Mouse (Mus musculus) midbrain, embryonic 16.5 days (tissue): Measurements from ENCODE around the gene Ttk. TPM values are rescaled to one million over a fixed set of nuclear protein-coding genes. Genes with fewer than 3 reads are reported as not detected.

ENCODE experiments used
- ATAC-seq: fragments of 200-750 bp; cut with Nextera tagmentation; 2 replicates; pipeline ENCODE4 v1.8.0; 2017; ENCODE audit warnings: moderate TSS enrichment
- H3K27ac ChIP-seq: fragments of 300-500 bp; sonication (generic); 2 replicates; pipeline ENCODE4 v1.5.1; 2014; ENCODE audit warnings: mild to moderate bottlenecking, low read length, mixed read lengths
- H3K27me3 ChIP-seq: fragments of 300-500 bp; sonication (generic); 2 replicates; pipeline ENCODE4 v1.6.1; 2014; ENCODE audit warnings: low read depth, low read length, mixed read lengths; ENCODE audit not compliant: control insufficient read depth, insufficient read depth
- H3K36me3 ChIP-seq: fragments of 300-500 bp; sonication (generic); 2 replicates; pipeline ENCODE4 v1.6.1; 2014; ENCODE audit warnings: mild to moderate bottlenecking, low read length, moderate library complexity, mixed read lengths; ENCODE audit not compliant: control insufficient read depth, insufficient read depth
- H3K4me1 ChIP-seq: fragments of 300-500 bp; sonication (generic); 2 replicates; pipeline ENCODE4 v1.6.1; 2014; ENCODE audit warnings: mild to moderate bottlenecking, low read length, mixed read lengths; ENCODE audit not compliant: control insufficient read depth, insufficient read depth
- H3K4me2 ChIP-seq: fragments of 300-500 bp; sonication (generic); 2 replicates; pipeline ENCODE4 v1.6.1; 2014; ENCODE audit warnings: mild to moderate bottlenecking, low read length, mixed read lengths
- H3K4me3 ChIP-seq: fragments of 300-500 bp; sonication (generic); 2 replicates; pipeline ENCODE4 v1.5.1; 2014; ENCODE audit warnings: low read depth, mild to moderate bottlenecking, low read length, moderate library complexity, mixed read lengths
- H3K9ac ChIP-seq: fragments of 300-500 bp; sonication (generic); 2 replicates; pipeline ENCODE4 v1.6.1; 2014; ENCODE audit warnings: low read depth, low read length, mixed read lengths
- H3K9me3 ChIP-seq: fragments of 300-500 bp; sonication (generic); replicated peaks from 2 replicates; pipeline ENCODE4 v1.6.1; 2014; ENCODE audit warnings: mild to moderate bottlenecking, low read length, mixed read lengths; ENCODE audit not compliant: control insufficient read depth, poor library complexity, severe bottlenecking
- WGBS: fragments of 180-500 bp; shearing (Covaris S2); extraction: QIAGEN DNeasy Blood & Tissue Kit; methylation state at CpG from one replicate; pipeline ENCODE4 v1.1.7; 2014; 5-methylcytosine and 5-hydroxymethylcytosine counted together
- polyA plus RNA-seq: library from polyadenylated mRNA; unstranded; fragments of >200 nt; fragmentation: Nextera tagmentation; extraction: Ambion mirVana; gene quantifications from 2 replicates; pipeline ENCODE4 v1.2.1, GENCODE M21; 2015

Ttk gene
- polyA plus RNA-seq, 1 experiment from 2014 or later: 3.2 TPM

- WGBS: 3% methylated on average over 2 of the region's 2 CpGs
- Histone ChIP-seq H3K4me3 (no peak overlapping the region), H3K4me1 (peaks cover 30% of the 10 kb centered on the region), H3K36me3 (no peaks in the 10 kb centered on the region), H3K4me2 (no peak overlapping the region), H3K9ac (no peak overlapping the region), H3K27ac (no peak overlapping the region), H3K27me3 (no peaks in the 10 kb centered on the region), H3K9me3 (no peaks in the 10 kb centered on the region)
- no peak for ATAC-seq
Measured at GRCm38 (mm10) chr9:83807562-83807961, 26.9 kb upstream of the Ttk start.

GRCm38 (mm10) chr9:83819188-83819587 is 15.3 kb upstream of the Ttk start:
- Histone ChIP-seq H3K4me1 (no peaks in the 10 kb centered on the region), H3K36me3 (no peaks in the 10 kb centered on the region), H3K4me3 (no peak overlapping the region), H3K27ac (no peak overlapping the region), H3K4me2 (no peak overlapping the region), H3K9me3 (no peaks in the 10 kb centered on the region), H3K9ac (no peak overlapping the region), H3K27me3 (no peaks in the 10 kb centered on the region)
- ATAC-seq: no peak
- 65% methylated on average over 7 of the region's 7 CpGs for WGBS

GRCm38 (mm10) chr9:83820976-83821375 is 13.5 kb upstream of the Ttk start:
- WGBS: 93% methylated on average over 2 of the region's 2 CpGs
- Histone ChIP-seq H3K4me1 (no peaks in the 10 kb centered on the region), H3K27ac (no peak overlapping the region), H3K27me3 (no peaks in the 10 kb centered on the region), H3K36me3 (no peaks in the 10 kb centered on the region), H3K4me2 (no peak overlapping the region), H3K9me3 (no peaks in the 10 kb centered on the region), H3K9ac (no peak overlapping the region), H3K4me3 (no peak overlapping the region)
- ATAC-seq: no peak

GRCm38 (mm10) chr9:83822925-83823324 is 11.6 kb upstream of the Ttk start:
- Histone ChIP-seq H3K9me3 (no peaks in the 10 kb centered on the region), H3K36me3 (no peaks in the 10 kb centered on the region), H3K4me2 (no peak overlapping the region), H3K4me1 (no peaks in the 10 kb centered on the region), H3K4me3 (no peak overlapping the region), H3K9ac (no peak overlapping the region), H3K27me3 (no peaks in the 10 kb centered on the region), H3K27ac (no peak overlapping the region)
- ATAC-seq: no peak
- WGBS: 87% methylated on average over 5 of the region's 5 CpGs

GRCm38 (mm10) chr9:83829896-83830295 is 4.6 kb upstream of the Ttk start:
- 86% methylated on average over 5 of the region's 5 CpGs for WGBS
- no peak for ATAC-seq
- H3K36me3 ChIP-seq: no peaks in the 10 kb centered on the region
- no peak overlapping the region for H3K4me3 ChIP-seq
- no peaks in the 10 kb centered on the region for H3K9me3 ChIP-seq
- no peak overlapping the region for H3K9ac ChIP-seq
- H3K4me1 ChIP-seq: peaks cover 2% of the 10 kb centered on the region
- H3K27me3 ChIP-seq: no peaks in the 10 kb centered on the region
- no peak overlapping the region for H3K27ac ChIP-seq
- no peak overlapping the region for H3K4me2 ChIP-seq

GRCm38 (mm10) chr9:83831152-83831551 is 3.3 kb upstream of the Ttk start:
- no peaks in the 10 kb centered on the region for H3K27me3 ChIP-seq
- no peak overlapping the region for H3K9ac ChIP-seq
- peaks cover 5% of the 10 kb centered on the region for H3K4me1 ChIP-seq
- no peak overlapping the region for H3K4me3 ChIP-seq
- no peak overlapping the region for H3K27ac ChIP-seq
- H3K9me3 ChIP-seq: no peaks in the 10 kb centered on the region
- ATAC-seq: no peak
- WGBS: 78% methylated on average over 8 of the region's 8 CpGs
- H3K4me2 ChIP-seq: no peak overlapping the region
- H3K36me3 ChIP-seq: no peaks in the 10 kb centered on the region

- H3K4me3 ChIP-seq: peak overlapping the region; percentile 66
- no peak for ATAC-seq
- no peaks in the 10 kb centered on the region for H3K27me3 ChIP-seq
- WGBS: 2% methylated on average over 26 of the region's 27 CpGs
- H3K9ac ChIP-seq: peak overlapping the region; percentile 75
- H3K27ac ChIP-seq: no peak overlapping the region
- H3K4me1 ChIP-seq: peaks cover 5% of the 10 kb centered on the region
- H3K4me2 ChIP-seq: peak overlapping the region; percentile 98
- H3K36me3 ChIP-seq: no peaks in the 10 kb centered on the region
- no peaks in the 10 kb centered on the region for H3K9me3 ChIP-seq
Measured at GRCm38 (mm10) chr9:83834748-83835313, 342 bp downstream of the Ttk start.

- no peaks in the 10 kb centered on the region for H3K9me3 ChIP-seq
- no peak overlapping the region for H3K4me2 ChIP-seq
- H3K36me3 ChIP-seq: no peaks in the 10 kb centered on the region
- H3K9ac ChIP-seq: no peak overlapping the region
- no peaks in the 10 kb centered on the region for H3K27me3 ChIP-seq
- 98% methylated on average over 3 of the region's 3 CpGs for WGBS
- no peaks in the 10 kb centered on the region for H3K4me1 ChIP-seq
- H3K27ac ChIP-seq: no peak overlapping the region
- ATAC-seq: no peak
- no peak overlapping the region for H3K4me3 ChIP-seq
Measured at GRCm38 (mm10) chr9:83852464-83852863, 18.0 kb downstream of the Ttk start.

- H3K9ac ChIP-seq: no peak overlapping the region
- H3K4me3 ChIP-seq: no peak overlapping the region
- H3K27ac ChIP-seq: no peak overlapping the region
- ATAC-seq: no peak
- WGBS: 91% methylated on average over 4 of the region's 4 CpGs
- H3K27me3 ChIP-seq: no peaks in the 10 kb centered on the region
- no peaks in the 10 kb centered on the region for H3K9me3 ChIP-seq
- no peaks in the 10 kb centered on the region for H3K4me1 ChIP-seq
- no peaks in the 10 kb centered on the region for H3K36me3 ChIP-seq
- H3K4me2 ChIP-seq: no peak overlapping the region
Measured at GRCm38 (mm10) chr9:83865165-83865564, 30.7 kb downstream of the Ttk start.
